23 mouse cellular contexts compared by ENCODE assay signal in the genomic region with DNA sequence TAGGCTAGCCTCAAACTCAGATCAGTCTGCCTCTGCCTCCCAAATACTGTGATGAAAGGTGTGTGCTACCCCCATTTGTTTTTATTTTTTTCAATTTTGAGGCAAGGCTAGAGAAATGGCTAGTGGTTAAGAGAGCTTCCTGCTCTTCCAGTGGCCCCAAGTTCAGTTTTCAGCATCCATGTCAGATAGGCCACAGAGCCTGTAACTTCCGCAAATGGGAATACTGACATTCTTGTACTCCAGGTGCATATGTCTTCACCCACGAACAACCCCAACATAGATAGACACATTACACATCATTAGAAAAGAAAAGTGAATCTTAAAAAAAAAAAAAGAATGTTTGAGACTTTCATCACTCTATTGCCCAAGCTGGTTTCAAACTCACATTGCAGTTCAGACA. TPM values are rescaled to one million over a fixed set of nuclear protein-coding genes. Genes with fewer than 3 reads are reported as not detected.
DNase-seq lines count a peak whose midpoint lies in the region; ATAC-seq and TF ChIP-seq lines count a peak whose summit lies in the region.
"Had no signal": no experiment of that assay in that cellular context is flagged by ENCODE, and none has a peak within 500 bp of the region (broad histone marks: within the 10 kb centered on the region; RNA-seq: fewer than 3 reads in every experiment).

No protein-coding gene starts in this region.

- peak; percentile 53 for ATAC-seq in granulocyte monocyte progenitor cell, adult 5-6 weeks (replicated peaks; ENCODE audit: poor library complexity, severe bottlenecking)
- peak; percentile 47 for ATAC-seq in megakaryocyte progenitor cell, adult 5-6 weeks (replicated peaks; ENCODE audit: poor library complexity)
- ATAC-seq: activated CD4-positive, CD25-positive, alpha-beta regulatory T cell, adult 4 months; CD4-positive, CD25-positive, alpha-beta regulatory T cell, adult 4 months; forebrain, embryonic 13.5 days; forebrain, embryonic 15.5 days; forebrain, postnatal 0 days; Patski had no signal

- peak overlapping the region; percentile 91 for H3K27ac ChIP-seq in gastrocnemius, adult 2 months
- H3K27ac ChIP-seq: embryonic facial prominence, embryonic 10.5 days; embryonic facial prominence, embryonic 12.5 days; forebrain, embryonic 13.5 days; forebrain, embryonic 15.5 days had no signal

- TF ChIP-seq CTCF in gastrocnemius, adult 2 months (IDR thresholded peaks at IDR 0.05), result no peak

- DNase-seq in cerebellum, adult 11-12 months, result peak; percentile 9
- no peak for DNase-seq in cerebellum, postnatal 25 days
- DNase-seq in gastrocnemius, adult 2 months, result no peak
- DNase-seq in gastrocnemius, postnatal 10 days, result no peak
- no peak for DNase-seq in kidney, adult 9 months
- no peak for DNase-seq in left cerebral cortex, adult 18-20 months (ENCODE audit: low spot score in 2 of 2)
- DNase-seq: adrenal gland, adult 8-10 months; adrenal gland, postnatal 14 days; adrenal gland, postnatal 36 days; B cell, adult 2 months; cerebellum, adult 8-10 months; cerebellum, adult 9-11 months; cerebellum, postnatal 14 days; forebrain, postnatal 0 days had no signal

- no peak overlapping the region for H3K4me3 ChIP-seq in gastrocnemius, adult 2 months
- H3K4me3 ChIP-seq: embryonic facial prominence, embryonic 10.5 days; embryonic facial prominence, embryonic 12.5 days; forebrain, embryonic 13.5 days; forebrain, embryonic 15.5 days had no signal

- intact Hi-C loops in gastrocnemius, adult 2 months (cut with DNase I), result no loop called here

RNA-seq across cellular contexts. Expression of a gene that starts 6.1 kb away (rescaled TPM):
- total RNA-seq in gastrocnemius, adult 2 months (2021), result 10 to 100 TPM; 31.1 to 32.6 TPM
- 10 to 100 TPM; 27.1 to 36.2 TPM for total RNA-seq in gastrocnemius, postnatal 10 days (2021)
- total RNA-seq in granulocyte monocyte progenitor cell, adult 5-6 weeks (2014; fragmentation: Nextera tagmentation), result 64.7 and 70.6 TPM in 2 replicates
- total RNA-seq in granulocyte monocyte progenitor cell, adult 5-6 weeks (2017), result 37.3 and 48.2 TPM in 2 replicates
- total RNA-seq in megakaryocyte progenitor cell, adult 5-6 weeks (2015), result 46.1 and 59.4 TPM in 2 replicates
- 36.5 and 48.0 TPM in 2 replicates for total RNA-seq in megakaryocyte progenitor cell, adult 5-6 weeks (2017)
- total RNA-seq in left cerebral cortex, adult 18-20 months (2021), result 10 to 100 TPM; 71.1 TPM
